Mouse (Mus musculus) liver, adult 2 months (tissue): ENCODE results near the gene Dhh. TPM values are rescaled to one million over a fixed set of nuclear protein-coding genes. Genes with fewer than 3 reads are reported as not detected.
A peak's percentile ranks its signal among the peaks of the same experiment; 100 is the strongest.
"Not testable (repeated sequence)": the region's sequence is repeated elsewhere in the genome, so short reads cannot be mapped to it uniquely, and the experiment has no call there.

Source experiments
- DNase-seq: peaks from one replicate; pipeline ENCODE4 v3.0.0-alpha.2; 2011; ENCODE audit warnings: low read depth, low spot score; ENCODE audit errors: extremely low read depth
- H3K27ac ChIP-seq: fragments of 200-500 bp; replicated peaks from 2 replicates; pipeline ENCODE4 v1.5.1; 2012; ENCODE audit warnings: low read depth, mild to moderate bottlenecking, control low read depth, inconsistent platforms, low read length; ENCODE audit not compliant: insufficient read depth
- H3K27me3 ChIP-seq: fragments of 200-500 bp; 2 replicates; pipeline ENCODE4 v1.6.1; 2012; ENCODE audit warnings: mild to moderate bottlenecking, moderate library complexity, low read length, inconsistent platforms; ENCODE audit not compliant: control insufficient read depth, insufficient read depth
- H3K36me3 ChIP-seq: fragments of 200-500 bp; 2 replicates; pipeline ENCODE4 v1.6.1; 2012; ENCODE audit warnings: low read length, inconsistent platforms; ENCODE audit not compliant: control insufficient read depth, insufficient read depth
- H3K4me1 ChIP-seq: fragments of 200-500 bp; 2 replicates; pipeline ENCODE4 v1.6.1; 2011; ENCODE audit warnings: low read length; ENCODE audit not compliant: control insufficient read depth, insufficient read depth
- H3K4me3 ChIP-seq: fragments of 200-500 bp; 2 replicates; pipeline ENCODE4 v1.5.1; 2011; ENCODE audit warnings: low read depth, mild to moderate bottlenecking, control low read depth, low read length, moderate library complexity; ENCODE audit not compliant: insufficient read depth
- H3K79me2 ChIP-seq: fragments of 200-500 bp; 2 replicates; pipeline ENCODE4 v1.6.1; 2012; ENCODE audit warnings: inconsistent platforms, mild to moderate bottlenecking, low read length, moderate library complexity; ENCODE audit not compliant: control insufficient read depth, insufficient read depth
- H3K9ac ChIP-seq: fragments of 200-500 bp; 2 replicates; pipeline ENCODE4 v1.6.1; 2012; ENCODE audit warnings: low read depth, mild to moderate bottlenecking, control low read depth, inconsistent platforms, low read length
- CTCF ChIP-seq: fragments of 200-500 bp; IDR thresholded peaks from 2 replicates; pipeline ENCODE4 v1.5.1; 2011; ENCODE audit warnings: low read depth, low read length, control low read depth
- POLR2A ChIP-seq: fragments of 200-500 bp; IDR thresholded peaks from 2 replicates; pipeline ENCODE4 v1.6.1; 2011; ENCODE audit warnings: low read length, control low read depth; ENCODE audit not compliant: insufficient read depth; ENCODE audit errors: extremely low read depth
- WGBS: fragments of 180-500 bp; shearing (Covaris S2); methylation state at CpG from one replicate; pipeline ENCODE4 v1.1.7; 2018; 5-methylcytosine and 5-hydroxymethylcytosine counted together
- polyA plus RNA-seq: library from polyadenylated mRNA; depleted of rRNA; stranded (reverse); fragments of >200 nt; gene quantifications from 2 replicates; pipeline ENCODE4 v1.2.3, GENCODE M21; 2012
- total RNA-seq: library from RNA; depleted of rRNA; stranded (reverse); fragments of >200 nt; gene quantifications from 2 replicates; pipeline ENCODE4 v1.2.3, GENCODE M21; 2014

Gene Dhh
- total and polyA plus RNA-seq, 2 experiments, result under 0.01 to 0.18 TPM

- Histone ChIP-seq H3K36me3 (no peaks in the 10 kb centered on the region), H3K27me3 (no peaks in the 10 kb centered on the region), H3K4me3 (peak within 1 kb of the TSS; percentile 79), H3K9ac (peak within 1 kb of the TSS; percentile 80), H3K79me2 (no peaks in the 10 kb centered on the region), H3K27ac (peak within 1 kb of the TSS; percentile 81), H3K4me1 (peaks cover 3% of the 10 kb centered on the region; the same call in 1 of the 2 replicates)
- peak; percentile 58 for DNase-seq
- no peak for TF ChIP-seq CTCF
- peak; percentile 81 for TF ChIP-seq POLR2A
- WGBS, result under 1% methylated on average over 58 of the region's 58 CpGs
These were observed 36.0 kb upstream of the Dhh start, which contains the start of gene Tuba1b for GRCm38 (mm10) chr15:98934217-98934839. Gene Tuba1b, minus strand, starts transcription at chr15:98934565.

- DNase-seq, result peak; percentile 79
- Histone ChIP-seq H3K27ac (peak overlapping the region; percentile 81), H3K27me3 (no peaks in the 10 kb centered on the region), H3K4me1 (peaks cover 3% of the 10 kb centered on the region; the same call in 1 of the 2 replicates), H3K36me3 (no peaks in the 10 kb centered on the region), H3K79me2 (no peaks in the 10 kb centered on the region), H3K4me3 (peak overlapping the region; percentile 79), H3K9ac (peak overlapping the region; percentile 80)
- TF ChIP-seq POLR2A (no peak), CTCF (no peak)
- WGBS, result under 1% methylated on average over 35 of the region's 35 CpGs
These were observed 35.5 kb upstream of the Dhh start for GRCm38 (mm10) chr15:98933833-98934216.

DNA sequence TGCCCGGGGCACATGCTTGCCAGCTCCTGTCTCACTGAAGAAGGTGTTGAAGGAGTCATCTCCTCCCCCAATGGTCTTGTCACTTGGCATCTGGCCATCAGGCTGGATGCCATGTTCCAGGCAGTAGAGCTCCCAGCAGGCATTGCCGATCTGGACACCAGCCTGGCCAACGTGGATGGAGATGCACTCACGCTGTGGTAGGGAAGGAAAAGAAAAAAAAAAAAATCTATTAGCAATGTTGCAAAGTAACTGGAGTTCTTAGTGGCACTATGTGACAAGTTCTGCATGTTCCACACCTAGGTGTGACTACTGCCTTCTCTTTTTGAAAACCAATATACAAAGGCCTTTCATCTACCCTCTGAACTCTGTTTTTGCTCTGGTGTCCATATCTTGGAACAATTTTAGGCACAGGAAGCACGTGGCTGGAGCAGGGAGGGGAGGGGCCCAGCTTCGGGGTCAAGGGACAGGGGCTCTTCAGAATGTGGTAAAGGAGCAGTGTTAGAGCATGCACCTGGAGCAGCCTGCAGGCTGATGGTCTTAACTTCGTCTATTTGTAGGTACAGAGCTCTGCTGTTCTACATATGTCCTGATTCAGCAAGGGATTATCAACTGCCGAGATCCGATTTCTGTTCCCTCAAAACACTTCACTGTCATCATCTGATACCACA lies 34.8 kb upstream of the Dhh start:
- 1% methylated on average over 8 of the region's 9 CpGs for WGBS
- not testable (repeated sequence) for H3K79me2 ChIP-seq, H3K36me3 ChIP-seq, H3K4me1 ChIP-seq, DNase-seq, H3K27ac ChIP-seq, H3K27me3 ChIP-seq
- Histone ChIP-seq H3K4me3 (peak overlapping the region; percentile 79; the same call in 1 of the 2 replicates), H3K9ac (peak overlapping the region; percentile 19; the same call in 1 of the 2 replicates)

GRCm38 (mm10) chr15:98930998-98931397 lies 32.7 kb upstream of the Dhh start:
- H3K4me1 ChIP-seq, result peaks cover 5% of the 10 kb centered on the region; the same call in 1 of the 2 replicates
- H3K36me3 ChIP-seq, result no peaks in the 10 kb centered on the region
- no peak overlapping the region for H3K4me3 ChIP-seq
- H3K9ac ChIP-seq, result no peak overlapping the region
- DNase-seq, result no peak
- H3K27me3 ChIP-seq, result no peaks in the 10 kb centered on the region
- WGBS, result 92% methylated on average over 3 of the region's 3 CpGs
- no peak for TF ChIP-seq POLR2A
- TF ChIP-seq CTCF, result no peak
- H3K27ac ChIP-seq, result no peak overlapping the region
- no peaks in the 10 kb centered on the region for H3K79me2 ChIP-seq

DNA sequence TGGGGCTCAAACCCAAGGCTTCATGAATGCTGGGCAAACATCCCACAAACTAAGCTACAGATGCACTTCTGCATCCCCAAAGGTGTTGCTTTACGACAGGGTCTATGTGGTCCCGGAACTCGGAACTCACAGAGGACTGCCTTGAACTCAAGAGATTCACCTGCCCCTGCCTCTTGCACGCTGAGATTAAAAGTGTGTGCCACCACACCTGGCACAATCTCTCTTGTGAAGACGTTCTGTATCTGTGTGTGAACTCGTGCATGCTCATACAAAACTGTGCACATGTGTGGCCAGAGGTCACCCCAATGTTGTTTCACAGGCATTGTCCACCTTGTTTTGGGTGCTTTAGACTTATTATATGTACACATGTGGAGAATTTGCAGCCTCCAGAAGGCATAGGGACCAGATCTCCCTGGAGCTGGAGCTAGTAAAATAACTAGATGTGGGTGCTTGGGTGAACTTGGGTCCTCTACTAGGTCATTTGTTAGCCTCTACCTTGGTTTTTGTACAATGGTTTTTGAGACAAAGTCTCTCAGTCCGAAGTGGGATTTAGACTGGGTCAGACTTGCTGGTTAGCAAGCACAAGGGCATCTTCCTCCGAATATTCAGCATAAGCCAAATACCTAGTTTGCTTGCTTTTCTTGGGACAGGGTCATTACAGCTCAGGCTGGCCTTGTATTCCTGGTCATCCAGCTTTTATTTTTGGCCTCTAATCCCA lies 31.8 kb upstream of the Dhh start:
- TF ChIP-seq POLR2A (no peak), CTCF (no peak)
- Histone ChIP-seq H3K27me3 (no peaks in the 10 kb centered on the region), H3K9ac (no peak overlapping the region), H3K4me3 (no peak overlapping the region), H3K36me3 (no peaks in the 10 kb centered on the region), H3K27ac (no peak overlapping the region), H3K79me2 (no peaks in the 10 kb centered on the region), H3K4me1 (peaks cover 5% of the 10 kb centered on the region; the same call in 1 of the 2 replicates)
- WGBS, result 63% methylated on average over 8 of the region's 8 CpGs
- DNase-seq, result no peak
